Mouse (Mus musculus) lung, postnatal 36 days (tissue): ENCODE measurements around the gene Gfap.

Source experiments
- DNase-seq: peaks from one replicate; pipeline ENCODE4 v3.0.0; 2022; ENCODE audit warnings: mixed read lengths

Gfap gene

GRCm38 (mm10) chr11:102900763-102901162, at the start of gene Gfap:
TSS of gene Gfap (minus strand) at chr11:102900912.
- peak; percentile 82 for DNase-seq

GRCm38 (mm10) chr11:102948043-102948961, 47.6 kb upstream of the Gfap start:
- DNase-seq = peak; percentile 35

GRCm38 (mm10) chr11:102946992-102947343, 46.3 kb upstream of the Gfap start:
- DNase-seq = no peak

GRCm38 (mm10) chr11:102946265-102946991, 45.7 kb upstream of the Gfap start, which contains the start of gene C1ql1:
TSS of gene C1ql1 (minus strand) at chr11:102946688.
- DNase-seq = peak; percentile 89

- no peak for DNase-seq
These were observed 44.9 kb upstream of the Gfap start for GRCm38 (mm10) chr11:102945306-102946264.

GRCm38 (mm10) chr11:102941236-102941635, 40.5 kb upstream of the Gfap start:
- no peak for DNase-seq

- no peak for DNase-seq
These were observed 38.4 kb upstream of the Gfap start for GRCm38 (mm10) chr11:102939024-102939675.

- DNase-seq = no peak
These were observed 36.9 kb upstream of the Gfap start for GRCm38 (mm10) chr11:102937529-102938182.

- DNase-seq = no peak
These were observed 35.6 kb upstream of the Gfap start for GRCm38 (mm10) chr11:102936272-102936671.

- DNase-seq = no peak
These were observed 30.0 kb upstream of the Gfap start for GRCm38 (mm10) chr11:102930672-102931071.

- peak; percentile 41 for DNase-seq
These were observed 24.6 kb upstream of the Gfap start for GRCm38 (mm10) chr11:102925351-102925717.

- DNase-seq = peak; percentile 98
These were observed 24.0 kb upstream of the Gfap start, which contains the start of gene Kif18b for GRCm38 (mm10) chr11:102924557-102925350. TSS of gene Kif18b (minus strand) at chr11:102925124.

- DNase-seq = no peak
These were observed 20.8 kb upstream of the Gfap start for GRCm38 (mm10) chr11:102921491-102921890.

- no peak for DNase-seq
These were observed 17.4 kb upstream of the Gfap start for GRCm38 (mm10) chr11:102918077-102918476.

- DNase-seq = no peak
These were observed 14.7 kb upstream of the Gfap start for GRCm38 (mm10) chr11:102915380-102915779.

- no peak for DNase-seq
These were observed 10.7 kb upstream of the Gfap start for GRCm38 (mm10) chr11:102911376-102911775.

- no peak for DNase-seq
These were observed 2.9 kb upstream of the Gfap start for GRCm38 (mm10) chr11:102903654-102904053.

- DNase-seq = no peak
These were observed 1.4 kb upstream of the Gfap start for GRCm38 (mm10) chr11:102902107-102902506.

GRCm38 (mm10) chr11:102901199-102901598, 487 bp upstream of the Gfap start:
- DNase-seq = no peak

GRCm38 (mm10) chr11:102898408-102898807, 2.3 kb downstream of the Gfap start:
- DNase-seq = no peak

- no peak for DNase-seq
These were observed 4.1 kb downstream of the Gfap start for GRCm38 (mm10) chr11:102896641-102897040.
